Mouse (Mus musculus): ENCODE measurements at regions not wholly inside any gene's neighbourhood (a gene's known extent, or its start where the extent isn't known, plus 50 kb on each side); places are given as distances from the start of the nearest gene placed in this dataset.
"Not testable (repeated sequence)": the region's sequence is repeated elsewhere in the genome, so short reads cannot be mapped to it uniquely, and the experiment has no call there.

DNA sequence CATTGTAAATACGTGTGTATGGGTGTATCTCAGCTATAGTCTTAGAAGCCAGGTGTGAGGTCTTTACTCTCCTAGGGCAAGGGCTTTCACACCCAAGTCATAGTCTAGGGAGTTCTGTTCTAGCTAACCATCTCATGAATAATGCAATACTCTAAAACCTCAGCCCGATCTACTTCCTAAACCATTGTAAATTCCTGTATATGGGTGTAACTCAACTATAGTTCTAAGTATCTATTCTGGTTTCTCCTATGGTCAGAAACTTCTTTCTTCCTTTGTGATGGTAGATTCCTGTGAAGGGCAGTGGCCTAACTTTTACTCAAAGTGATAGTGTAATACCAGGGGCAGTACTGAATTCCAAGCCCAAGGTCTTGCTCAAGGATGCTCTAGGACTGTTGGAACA, 58.7 kb upstream of the Srd5a3 start:
- H3K4me2 ChIP-seq (ENCODE audit: low read depth, low read length); H3K27me3 ChIP-seq (ENCODE audit: control insufficient read depth, insufficient read depth, low read length); H3K9ac ChIP-seq (ENCODE audit: low read length); H3K36me3 ChIP-seq (ENCODE audit: control insufficient read depth, insufficient read depth, low read length); H3K27ac ChIP-seq (ENCODE audit: low read length); ATAC-seq (ENCODE audit: insufficient read depth, low FRiP score); H3K4me3 ChIP-seq (replicated peaks; ENCODE audit: low read length); H3K9me3 ChIP-seq (replicated peaks; ENCODE audit: control insufficient read depth, low read length); H3K4me1 ChIP-seq (ENCODE audit: control insufficient read depth, insufficient read depth, low read length): not testable (repeated sequence)
- 85% methylated on average over 2 of the region's 2 CpGs for WGBS

DNA sequence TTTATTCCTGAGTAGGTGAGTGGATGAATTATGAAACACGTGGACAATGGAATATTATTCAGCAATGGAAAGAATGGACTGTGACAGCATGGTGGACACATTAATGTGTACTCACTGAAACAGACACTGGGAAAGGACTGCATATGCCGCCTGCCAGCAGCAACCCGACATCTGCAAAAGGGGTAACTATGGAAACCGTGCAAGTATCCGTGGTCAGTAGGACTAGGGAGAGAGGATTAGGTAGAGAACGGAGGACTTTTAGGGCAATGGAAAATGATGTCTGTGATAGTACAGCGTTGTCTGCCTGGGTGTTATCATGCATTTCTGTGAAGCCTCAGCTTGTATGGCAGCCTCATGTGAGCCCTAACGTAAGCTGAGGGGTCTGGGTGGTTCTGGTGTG, 59.6 kb upstream of the Srd5a3 start:
- Histone ChIP-seq H3K27ac (ENCODE audit: low read length) (no peak overlapping the region), H3K36me3 (ENCODE audit: control insufficient read depth, insufficient read depth, low read length) (no peaks in the 10 kb centered on the region), H3K4me1 (ENCODE audit: control insufficient read depth, insufficient read depth, low read length) (no peaks in the 10 kb centered on the region), H3K27me3 (ENCODE audit: control insufficient read depth, insufficient read depth, low read length) (no peaks in the 10 kb centered on the region), H3K9me3 (replicated peaks; ENCODE audit: control insufficient read depth, low read length) (no peaks in the 10 kb centered on the region), H3K9ac (ENCODE audit: low read length) (no peak overlapping the region), H3K4me2 (ENCODE audit: low read depth, low read length) (no peak overlapping the region), H3K4me3 (replicated peaks; ENCODE audit: low read length) (no peak overlapping the region)
- ATAC-seq (ENCODE audit: insufficient read depth, low FRiP score) = no peak
- 88% methylated on average over 8 of the region's 8 CpGs for WGBS

DNA sequence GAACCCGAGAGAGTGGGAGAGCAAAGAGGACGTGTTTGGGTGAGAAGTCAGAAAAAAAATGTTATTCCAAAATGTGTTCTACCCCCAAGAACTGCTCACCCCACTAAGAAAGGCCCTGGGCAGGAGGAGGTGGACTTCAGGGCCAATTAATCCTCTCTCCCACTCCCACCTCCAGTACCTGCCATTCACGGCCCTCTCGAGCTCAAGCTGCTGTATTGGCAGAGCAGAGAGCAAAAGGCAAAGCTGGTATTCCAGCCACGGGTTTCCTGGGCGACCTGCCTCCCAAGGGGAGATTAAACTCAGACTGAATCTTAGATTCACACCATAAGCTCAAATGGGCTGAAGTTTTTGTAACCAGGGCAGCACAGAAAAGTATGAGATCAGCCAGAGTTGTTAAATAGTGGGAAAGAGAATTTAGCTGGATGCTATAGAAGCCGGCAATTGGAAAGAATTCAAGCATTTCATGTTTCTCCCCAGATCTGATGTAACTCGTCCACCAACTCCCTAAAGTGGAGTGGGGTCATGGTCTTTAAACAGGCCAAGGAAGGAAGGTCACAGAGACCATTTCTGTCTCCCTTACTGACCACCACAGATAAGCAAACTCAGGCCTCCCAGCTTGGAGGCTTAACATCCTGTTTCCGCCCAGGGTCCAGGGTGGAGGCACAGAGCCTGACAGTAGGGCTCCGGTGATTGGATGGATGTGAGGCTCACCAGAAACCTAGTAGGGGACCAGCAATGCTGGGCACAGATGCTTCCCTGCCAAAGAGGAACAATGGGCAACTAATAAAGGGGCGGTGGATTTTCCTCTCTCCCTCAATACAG, 60.7 kb upstream of the Srd5a3 start:
- Histone ChIP-seq H3K9me3 (replicated peaks; ENCODE audit: control insufficient read depth, low read length) (no peaks in the 10 kb centered on the region), H3K4me1 (ENCODE audit: control insufficient read depth, insufficient read depth, low read length) (peaks cover 2% of the 10 kb centered on the region; the same call in 1 of the 2 replicates), H3K4me3 (replicated peaks; ENCODE audit: low read length) (no peak overlapping the region), H3K27ac (ENCODE audit: low read length) (peak overlapping the region; percentile 8; the same call in 1 of the 2 replicates), H3K4me2 (ENCODE audit: low read depth, low read length) (no peak overlapping the region), H3K27me3 (ENCODE audit: control insufficient read depth, insufficient read depth, low read length) (no peaks in the 10 kb centered on the region), H3K36me3 (ENCODE audit: control insufficient read depth, insufficient read depth, low read length) (no peaks in the 10 kb centered on the region), H3K9ac (ENCODE audit: low read length) (no peak overlapping the region)
- 60% methylated on average over 11 of the region's 11 CpGs for WGBS
- no peak for ATAC-seq (ENCODE audit: insufficient read depth, low FRiP score)

DNA sequence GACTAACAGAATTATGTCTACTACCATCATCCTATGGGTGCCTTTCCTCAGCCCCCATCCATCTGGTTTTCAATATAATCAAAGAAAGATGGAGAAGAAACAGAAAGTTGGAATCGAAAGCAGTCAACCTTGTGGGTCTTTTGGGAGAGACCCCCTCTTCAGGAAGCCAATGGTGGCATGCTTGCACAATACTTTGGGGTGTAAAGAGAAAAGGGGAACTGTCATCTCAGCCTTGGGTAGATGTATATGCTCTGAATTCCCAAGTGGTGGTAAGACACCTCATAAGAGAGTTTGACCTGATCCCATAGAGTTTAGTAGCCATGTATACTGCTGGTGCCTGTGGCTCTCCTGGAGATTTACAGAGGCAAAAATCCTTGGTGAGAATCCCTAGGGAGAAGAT, 61.6 kb upstream of the Srd5a3 start:
- no peak overlapping the region for H3K27ac ChIP-seq (ENCODE audit: low read length)
- ATAC-seq (ENCODE audit: insufficient read depth, low FRiP score) = no peak
- H3K9ac ChIP-seq (ENCODE audit: low read length) = no peak overlapping the region
- H3K9me3 ChIP-seq (replicated peaks; ENCODE audit: control insufficient read depth, low read length) = no peaks in the 10 kb centered on the region
- WGBS = 94% methylated on average over 1 of the region's 1 CpGs
- no peaks in the 10 kb centered on the region for H3K27me3 ChIP-seq (ENCODE audit: control insufficient read depth, insufficient read depth, low read length)
- no peak overlapping the region for H3K4me3 ChIP-seq (replicated peaks; ENCODE audit: low read length)
- H3K36me3 ChIP-seq (ENCODE audit: control insufficient read depth, insufficient read depth, low read length) = no peaks in the 10 kb centered on the region
- no peak overlapping the region for H3K4me2 ChIP-seq (ENCODE audit: low read depth, low read length)
- H3K4me1 ChIP-seq (ENCODE audit: control insufficient read depth, insufficient read depth, low read length) = peaks cover 2% of the 10 kb centered on the region; the same call in 1 of the 2 replicates

DNA sequence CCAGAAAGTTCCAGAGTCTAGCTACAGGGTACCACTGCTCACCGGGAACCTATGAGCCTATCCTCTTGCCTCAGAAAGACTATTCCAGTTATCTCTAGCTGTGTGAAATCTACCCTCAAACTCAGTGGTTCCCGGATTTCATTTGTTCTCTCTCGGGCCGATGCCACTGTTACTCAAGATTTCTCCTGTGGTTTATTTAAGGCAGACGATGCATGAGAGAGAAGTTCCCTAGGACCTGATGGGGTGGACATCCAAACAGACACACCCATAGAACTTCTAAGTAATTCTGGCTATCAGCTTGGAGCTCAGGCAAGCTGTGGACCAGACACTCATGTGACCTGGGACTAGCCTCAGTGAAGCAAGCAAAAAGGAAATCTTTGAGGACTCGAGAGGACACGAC, 63.8 kb upstream of the Srd5a3 start:
- H3K9ac ChIP-seq (ENCODE audit: low read length) = no peak overlapping the region
- no peaks in the 10 kb centered on the region for H3K9me3 ChIP-seq (replicated peaks; ENCODE audit: control insufficient read depth, low read length)
- no peaks in the 10 kb centered on the region for H3K36me3 ChIP-seq (ENCODE audit: control insufficient read depth, insufficient read depth, low read length)
- H3K4me3 ChIP-seq (replicated peaks; ENCODE audit: low read length) = no peak overlapping the region
- H3K27ac ChIP-seq (ENCODE audit: low read length) = no peak overlapping the region
- H3K4me1 ChIP-seq (ENCODE audit: control insufficient read depth, insufficient read depth, low read length) = peaks cover 2% of the 10 kb centered on the region; the same call in 1 of the 2 replicates
- 83% methylated on average over 7 of the region's 7 CpGs for WGBS
- no peak overlapping the region for H3K4me2 ChIP-seq (ENCODE audit: low read depth, low read length)
- no peaks in the 10 kb centered on the region for H3K27me3 ChIP-seq (ENCODE audit: control insufficient read depth, insufficient read depth, low read length)
- ATAC-seq (ENCODE audit: insufficient read depth, low FRiP score) = no peak

DNA sequence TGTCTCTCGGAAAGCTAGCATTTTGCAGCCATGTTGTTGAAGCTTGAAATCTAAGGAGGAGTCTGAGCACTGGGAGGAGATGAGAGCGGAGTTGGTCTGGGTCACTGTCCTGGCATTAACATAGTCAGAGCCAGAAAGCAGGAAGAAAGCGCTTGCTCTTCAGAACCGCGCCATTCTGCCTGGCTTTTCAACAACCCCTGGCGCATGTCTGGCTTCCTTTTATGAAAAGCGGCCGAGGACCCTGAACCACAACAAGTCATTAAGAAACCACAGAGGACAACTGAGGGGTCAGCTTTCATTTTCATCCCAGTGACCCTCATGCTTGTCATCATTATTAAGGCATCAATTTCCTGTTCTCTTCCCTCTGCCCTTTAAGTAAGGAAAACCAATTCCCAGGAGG, 64.7 kb upstream of the Srd5a3 start:
- no peaks in the 10 kb centered on the region for H3K36me3 ChIP-seq (ENCODE audit: control insufficient read depth, insufficient read depth, low read length)
- H3K4me2 ChIP-seq (ENCODE audit: low read depth, low read length) = peak overlapping the region; percentile 29; the same call in 1 of the 2 replicates

DNA sequence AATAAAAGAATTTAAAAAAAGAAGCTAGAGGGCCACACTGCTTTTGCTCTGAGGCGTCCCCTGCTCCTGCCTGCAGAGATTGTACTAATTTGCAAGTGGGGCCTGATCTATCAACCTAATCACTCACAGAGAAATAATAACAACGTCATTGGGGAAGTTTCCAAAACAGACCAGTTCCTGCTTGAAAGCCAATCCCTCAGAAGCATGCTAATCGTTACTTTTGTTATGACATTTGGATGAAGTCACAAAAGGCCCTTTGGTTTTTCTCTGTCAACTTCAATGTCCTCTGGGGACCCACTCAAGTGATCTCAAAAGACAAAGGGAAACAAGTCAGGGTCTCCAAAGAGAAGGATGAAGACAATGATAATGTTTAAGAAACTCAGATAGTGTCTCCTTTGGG, 72.2 kb upstream of the Srd5a3 start:
- no peak overlapping the region for H3K27ac ChIP-seq (ENCODE audit: low read length)
- peaks cover 7% of the 10 kb centered on the region for H3K4me1 ChIP-seq (ENCODE audit: control insufficient read depth, insufficient read depth, low read length)
- no peak for ATAC-seq (ENCODE audit: insufficient read depth, low FRiP score)
- no peaks in the 10 kb centered on the region for H3K36me3 ChIP-seq (ENCODE audit: control insufficient read depth, insufficient read depth, low read length)
- H3K4me3 ChIP-seq (replicated peaks; ENCODE audit: low read length) = no peak overlapping the region
- H3K9ac ChIP-seq (ENCODE audit: low read length) = no peak overlapping the region
- 46% methylated on average over 3 of the region's 3 CpGs for WGBS
- H3K9me3 ChIP-seq (replicated peaks; ENCODE audit: control insufficient read depth, low read length) = no peaks in the 10 kb centered on the region
- H3K4me2 ChIP-seq (ENCODE audit: low read depth, low read length) = no peak overlapping the region
- H3K27me3 ChIP-seq (ENCODE audit: control insufficient read depth, insufficient read depth, low read length) = no peaks in the 10 kb centered on the region

More for the DNA sequence above, 64.7 kb upstream of the Srd5a3 start:
- Histone ChIP-seq H3K27me3 (ENCODE audit: control insufficient read depth, insufficient read depth, low read length) (no peaks in the 10 kb centered on the region), H3K4me3 (replicated peaks; ENCODE audit: low read length) (no peak overlapping the region), H3K4me1 (ENCODE audit: control insufficient read depth, insufficient read depth, low read length) (peaks cover 2% of the 10 kb centered on the region; the same call in 1 of the 2 replicates), H3K27ac (ENCODE audit: low read length) (no peak overlapping the region), H3K9me3 (replicated peaks; ENCODE audit: control insufficient read depth, low read length) (no peaks in the 10 kb centered on the region), H3K9ac (ENCODE audit: low read length) (peak overlapping the region; percentile 16; the same call in 1 of the 2 replicates)
- ATAC-seq (ENCODE audit: insufficient read depth, low FRiP score) = no peak
- 50% methylated on average over 8 of the region's 8 CpGs for WGBS

DNA sequence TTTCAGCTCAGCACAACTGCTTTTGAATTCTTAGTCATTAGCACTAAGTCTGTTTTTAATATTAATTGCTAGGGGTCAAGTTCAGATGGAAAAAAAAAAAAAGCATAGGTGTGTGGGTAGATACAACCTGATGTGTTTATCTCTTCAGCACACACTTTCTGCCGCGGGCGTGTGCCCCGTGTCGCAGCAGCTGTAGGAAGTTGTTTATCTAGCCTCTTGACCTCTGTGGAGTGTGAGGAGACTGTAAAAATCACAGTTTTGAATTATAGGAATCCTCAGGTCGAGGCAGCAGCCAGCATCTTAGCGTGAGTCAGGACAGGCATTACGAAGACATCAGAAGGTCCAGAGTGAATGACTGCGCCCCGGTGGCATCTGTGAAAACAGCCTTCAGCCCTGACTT, 72.8 kb upstream of the Srd5a3 start:
- Histone ChIP-seq H3K9me3 (replicated peaks; ENCODE audit: control insufficient read depth, low read length) (no peaks in the 10 kb centered on the region), H3K4me2 (ENCODE audit: low read depth, low read length) (no peak overlapping the region), H3K4me3 (replicated peaks; ENCODE audit: low read length) (no peak overlapping the region), H3K27ac (ENCODE audit: low read length) (no peak overlapping the region), H3K36me3 (ENCODE audit: control insufficient read depth, insufficient read depth, low read length) (no peaks in the 10 kb centered on the region), H3K4me1 (ENCODE audit: control insufficient read depth, insufficient read depth, low read length) (peaks cover 7% of the 10 kb centered on the region), H3K27me3 (ENCODE audit: control insufficient read depth, insufficient read depth, low read length) (no peaks in the 10 kb centered on the region), H3K9ac (ENCODE audit: low read length) (no peak overlapping the region)
- no peak for ATAC-seq (ENCODE audit: insufficient read depth, low FRiP score)
- 23% methylated on average over 10 of the region's 10 CpGs for WGBS

DNA sequence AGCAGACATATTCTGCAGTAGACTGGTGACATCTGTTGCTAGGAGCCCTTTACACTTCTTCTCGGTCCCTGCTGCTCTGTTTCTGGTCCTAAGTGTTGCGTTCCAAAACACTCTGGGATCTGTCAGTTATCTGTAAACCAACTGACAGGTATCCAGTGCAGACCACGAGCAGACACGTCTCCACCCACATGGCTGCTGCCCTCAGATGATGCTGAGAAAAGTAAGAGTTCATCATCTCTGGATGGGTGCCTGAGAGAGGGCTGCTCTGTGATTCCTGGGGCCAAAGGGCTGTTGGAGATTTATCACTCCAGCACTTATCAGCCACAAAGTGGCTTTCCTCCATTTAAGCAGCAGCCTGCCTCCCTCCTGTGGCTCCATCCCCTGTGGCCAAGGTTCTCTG, 74.3 kb upstream of the Srd5a3 start:
- no peak overlapping the region for H3K4me3 ChIP-seq (replicated peaks; ENCODE audit: low read length)
- H3K27ac ChIP-seq (ENCODE audit: low read length) = no peak overlapping the region
- H3K9ac ChIP-seq (ENCODE audit: low read length) = no peak overlapping the region
- no peaks in the 10 kb centered on the region for H3K27me3 ChIP-seq (ENCODE audit: control insufficient read depth, insufficient read depth, low read length)
- H3K4me1 ChIP-seq (ENCODE audit: control insufficient read depth, insufficient read depth, low read length) = peaks cover 7% of the 10 kb centered on the region
- ATAC-seq (ENCODE audit: insufficient read depth, low FRiP score) = no peak
- no peaks in the 10 kb centered on the region for H3K36me3 ChIP-seq (ENCODE audit: control insufficient read depth, insufficient read depth, low read length)
- H3K4me2 ChIP-seq (ENCODE audit: low read depth, low read length) = no peak overlapping the region
- H3K9me3 ChIP-seq (replicated peaks; ENCODE audit: control insufficient read depth, low read length) = no peaks in the 10 kb centered on the region
- 33% methylated on average over 4 of the region's 4 CpGs for WGBS
